Mouse (Mus musculus): ENCODE measurements at regions not wholly inside any gene's neighbourhood (a gene's known extent, or its start where the extent isn't known, plus 50 kb on each side); places are given as distances from the start of the nearest gene placed in this dataset.
"Not testable (repeated sequence)": the region's sequence is repeated elsewhere in the genome, so short reads cannot be mapped to it uniquely, and the experiment has no call there.

GRCm38 (mm10) chr3:113105979-113106378 lies 152.7 kb downstream of the Amy2a5 start:
- no peak overlapping the region for H3K4me2 ChIP-seq (ENCODE audit: low read depth, low read length)
- ATAC-seq (replicated peaks; ENCODE audit: insufficient number of reproducible peaks, low FRiP score, low TSS enrichment, low read depth), result no peak
- 77% methylated on average over 1 of the region's 1 CpGs for WGBS

GRCm38 (mm10) chr3:113090850-113091249 lies 167.8 kb downstream of the Amy2a5 start:
- H3K36me3 ChIP-seq (replicated peaks; ENCODE audit: control insufficient read depth, insufficient read depth, low read depth, low read length); H3K27ac ChIP-seq (replicated peaks; ENCODE audit: low read depth, low read length); ATAC-seq (replicated peaks; ENCODE audit: insufficient number of reproducible peaks, low FRiP score, low TSS enrichment, low read depth); H3K9me3 ChIP-seq (replicated peaks; ENCODE audit: control insufficient read depth, low read length); H3K4me3 ChIP-seq (ENCODE audit: low read depth, low read length); H3K27me3 ChIP-seq (ENCODE audit: control insufficient read depth, insufficient read depth, low read length); H3K4me2 ChIP-seq (ENCODE audit: low read depth, low read length); H3K4me1 ChIP-seq (ENCODE audit: control insufficient read depth, insufficient read depth, low read length); H3K9ac ChIP-seq (replicated peaks; ENCODE audit: low read length): not testable (repeated sequence)
- WGBS, result 69% methylated on average over 17 of the region's 21 CpGs
- peak; percentile 25 for DNase-seq (ENCODE audit: low spot score)

More at GRCm38 (mm10) chr3:113105979-113106378, 152.7 kb downstream of the Amy2a5 start:
- Histone ChIP-seq H3K27me3 (ENCODE audit: control insufficient read depth, insufficient read depth, low read length) (no peaks in the 10 kb centered on the region), H3K4me3 (ENCODE audit: low read depth, low read length) (no peak overlapping the region), H3K9me3 (replicated peaks; ENCODE audit: control insufficient read depth, low read length) (no peaks in the 10 kb centered on the region), H3K9ac (replicated peaks; ENCODE audit: low read length) (no peak overlapping the region), H3K4me1 (ENCODE audit: control insufficient read depth, insufficient read depth, low read length) (no peaks in the 10 kb centered on the region), H3K27ac (replicated peaks; ENCODE audit: low read depth, low read length) (no peak overlapping the region), H3K36me3 (replicated peaks; ENCODE audit: control insufficient read depth, insufficient read depth, low read depth, low read length) (no peaks in the 10 kb centered on the region)
- no peak for DNase-seq (ENCODE audit: low spot score)

GRCm38 (mm10) chr3:113080704-113081103 lies 177.9 kb downstream of the Amy2a5 start:
- Histone ChIP-seq H3K36me3 (replicated peaks; ENCODE audit: control insufficient read depth, insufficient read depth, low read depth, low read length) (no peaks in the 10 kb centered on the region), H3K4me3 (ENCODE audit: low read depth, low read length) (no peak overlapping the region), H3K27me3 (ENCODE audit: control insufficient read depth, insufficient read depth, low read length) (no peaks in the 10 kb centered on the region), H3K27ac (replicated peaks; ENCODE audit: low read depth, low read length) (no peak overlapping the region), H3K9me3 (replicated peaks; ENCODE audit: control insufficient read depth, low read length) (no peaks in the 10 kb centered on the region), H3K9ac (replicated peaks; ENCODE audit: low read length) (no peak overlapping the region), H3K4me1 (ENCODE audit: control insufficient read depth, insufficient read depth, low read length) (no peaks in the 10 kb centered on the region), H3K4me2 (ENCODE audit: low read depth, low read length) (no peak overlapping the region)
- WGBS, result 0% methylated on average over 1 of the region's 1 CpGs
- peak; percentile 84 for DNase-seq (ENCODE audit: low spot score)
- ATAC-seq (replicated peaks; ENCODE audit: insufficient number of reproducible peaks, low FRiP score, low TSS enrichment, low read depth), result no peak
